Mouse (Mus musculus) MEL (cell line): ENCODE measurements around the gene Slc25a11. TPM values are rescaled to one million over a fixed set of nuclear protein-coding genes. Genes with fewer than 3 reads are reported as not detected.

Experiments used
- DNase-seq: peaks from one replicate; pipeline ENCODE4 v3.0.0; 2011; ENCODE audit warnings: low read depth, low spot score
- H3K27ac ChIP-seq: 2 replicates; pipeline ENCODE4 v1.5.1; 2012; ENCODE audit warnings: low read depth, mild to moderate bottlenecking, control low read depth, low read length, moderate library complexity; ENCODE audit not compliant: control insufficient read depth
- H3K27me3 ChIP-seq, 2 experiments: fragments of 150-350 bp in 1 of 2; sonication (generic) in 1 of 2; 2 replicates each; pipeline ENCODE4 v1.6.1; 2012; ENCODE audit warnings: low read length in 2 of 2, mild to moderate bottlenecking in 2 of 2, improper control_type of control experiment in 1 of 2, moderate library complexity in 1 of 2; ENCODE audit not compliant: insufficient read depth in 2 of 2, control insufficient read depth in 1 of 2
- H3K36me3 ChIP-seq, 2 experiments: 2 replicates each; pipeline ENCODE4 v1.6.1; 2012 to 2014; ENCODE audit warnings: low read length in 2 of 2, improper control_type of control experiment in 1 of 2, inconsistent platforms in 1 of 2, mild to moderate bottlenecking in 1 of 2; ENCODE audit not compliant: insufficient read depth in 2 of 2, control insufficient read depth in 1 of 2
- H3K4me1 ChIP-seq, 2 experiments: fragments of 150-350 bp in 1 of 2; sonication (generic) in 1 of 2; 2 replicates each; pipeline ENCODE4 v1.6.1; 2012; ENCODE audit warnings: low read length in 2 of 2, improper control_type of control experiment in 1 of 2, mild to moderate bottlenecking in 1 of 2; ENCODE audit not compliant: insufficient read depth in 2 of 2, control insufficient read depth in 1 of 2
- H3K4me3 ChIP-seq, 2 experiments: fragments of 150-350 bp in 1 of 2; sonication (generic) in 1 of 2; 2 replicates each; pipeline ENCODE4 v1.5.1; 2012; ENCODE audit warnings: low read depth in 2 of 2, low read length in 2 of 2, mild to moderate bottlenecking in 2 of 2, moderate library complexity in 2 of 2, control low read depth in 1 of 2, improper control_type of control experiment in 1 of 2; ENCODE audit not compliant: control insufficient read depth in 1 of 2, insufficient read depth in 1 of 2
- H3K79me2 ChIP-seq: 2 replicates; pipeline ENCODE4 v1.6.1; 2012; ENCODE audit warnings: mild to moderate bottlenecking, low read length, moderate library complexity; ENCODE audit not compliant: control insufficient read depth, poor library complexity, insufficient read depth
- H3K9ac ChIP-seq: 2 replicates; pipeline ENCODE4 v1.6.1; 2012; ENCODE audit warnings: low read depth, mild to moderate bottlenecking, control low read depth, low read length, moderate library complexity; ENCODE audit not compliant: control insufficient read depth, poor library complexity, severe bottlenecking
- H3K9me3 ChIP-seq: fragments of 150-350 bp; sonication (generic); replicated peaks from 2 replicates; pipeline ENCODE4 v1.6.1; 2012; ENCODE audit warnings: mild to moderate bottlenecking, low read length, improper control_type of control experiment, moderate library complexity; ENCODE audit not compliant: insufficient read depth
- BHLHE40 ChIP-seq: IDR thresholded peaks from 2 replicates; pipeline ENCODE4 v1.6.1; 2012; ENCODE audit warnings: low read depth, mild to moderate bottlenecking, inconsistent platforms, low read length, improper control_type of control experiment, borderline replicate concordance
- CHD1 ChIP-seq: IDR thresholded peaks from 2 replicates; pipeline ENCODE4 v1.6.1; 2012; ENCODE audit warnings: low read depth, mild to moderate bottlenecking, inconsistent platforms, low read length, improper control_type of control experiment
- CHD2 ChIP-seq: IDR thresholded peaks from 2 replicates; pipeline ENCODE4 v1.6.1; 2011; ENCODE audit warnings: low read length, improper control_type of control experiment
- CTCF ChIP-seq, 3 experiments: IDR thresholded peaks in 2 of 3; conservative IDR thresholded peaks in 1 of 3; 2 replicates each; pipeline ENCODE4 v1.5.1; 2011 to 2012; ENCODE audit warnings: low read length in 3 of 3, low read depth in 2 of 3, mild to moderate bottlenecking in 2 of 3, improper control_type of control experiment in 1 of 3, inconsistent platforms in 1 of 3, mixed read lengths in 1 of 3, moderate library complexity in 1 of 3; ENCODE audit not compliant: control insufficient read depth in 1 of 3, insufficient read depth in 1 of 3, poor library complexity in 1 of 3, severe bottlenecking in 1 of 3
- E2F4 ChIP-seq: IDR thresholded peaks from 2 replicates; pipeline ENCODE4 v1.6.1; 2011; ENCODE audit warnings: low read depth, low read length, improper control_type of control experiment, borderline replicate concordance
- EP300 ChIP-seq, 2 experiments: IDR thresholded peaks; 2 replicates each; pipeline ENCODE4 v1.6.1; 2011; ENCODE audit warnings: improper control_type of control experiment in 2 of 2, low read length in 2 of 2, low read depth in 1 of 2, mild to moderate bottlenecking in 1 of 2
- ETS1 ChIP-seq: IDR thresholded peaks from 2 replicates; pipeline ENCODE4 v1.6.1; 2012; ENCODE audit warnings: low read depth, mild to moderate bottlenecking, inconsistent platforms, low read length, improper control_type of control experiment, moderate library complexity
- GABPA ChIP-seq: IDR thresholded peaks from 2 replicates; pipeline ENCODE4 v1.6.1; 2012; ENCODE audit warnings: low read depth, mild to moderate bottlenecking, inconsistent platforms, low read length, improper control_type of control experiment, moderate library complexity
- GATA1 ChIP-seq: IDR thresholded peaks from 2 replicates; pipeline ENCODE4 v1.6.1; 2011; ENCODE audit warnings: low read depth, low read length, improper control_type of control experiment
- JUND ChIP-seq: IDR thresholded peaks from 2 replicates; pipeline ENCODE4 v1.6.1; 2011; ENCODE audit warnings: low read depth, mild to moderate bottlenecking, improper control_type of control experiment, low read length
- KAT2A ChIP-seq: conservative IDR thresholded peaks from 2 replicates; pipeline ENCODE4 v1.6.1; 2012; ENCODE audit warnings: low read depth, low read length, improper control_type of control experiment, inconsistent platforms
- MAFK ChIP-seq: IDR thresholded peaks from 2 replicates; pipeline ENCODE4 v1.6.1; 2011; ENCODE audit warnings: low read depth, mild to moderate bottlenecking, low read length, improper control_type of control experiment, borderline replicate concordance
- MAZ ChIP-seq: IDR thresholded peaks from 2 replicates; pipeline ENCODE4 v1.6.1; 2012; ENCODE audit warnings: low read depth, mild to moderate bottlenecking, inconsistent platforms, low read length, improper control_type of control experiment
- MEF2A ChIP-seq: IDR thresholded peaks from 2 replicates; pipeline ENCODE4 v1.6.1; 2014; ENCODE audit warnings: low read depth, mild to moderate bottlenecking, inconsistent platforms, low read length, improper control_type of control experiment; ENCODE audit not compliant: poor library complexity, insufficient replicate concordance, severe bottlenecking; ENCODE audit errors: extremely low read depth
- MXI1 ChIP-seq: IDR thresholded peaks from 2 replicates; pipeline ENCODE4 v1.6.1; 2011; ENCODE audit warnings: mild to moderate bottlenecking, low read depth, low read length, improper control_type of control experiment
- MYB ChIP-seq: IDR thresholded peaks from 2 replicates; pipeline ENCODE4 v1.6.1; 2011; ENCODE audit warnings: mild to moderate bottlenecking, low read depth, low read length, improper control_type of control experiment
- NELFE ChIP-seq: IDR thresholded peaks from 2 replicates; pipeline ENCODE4 v1.6.1; 2011; ENCODE audit warnings: low read depth, low read length, improper control_type of control experiment
- NRF1 ChIP-seq: IDR thresholded peaks from 2 replicates; pipeline ENCODE4 v1.6.1; 2014; ENCODE audit warnings: low read depth, mild to moderate bottlenecking, inconsistent platforms, low read length, improper control_type of control experiment, moderate library complexity; ENCODE audit not compliant: poor library complexity, insufficient read depth, severe bottlenecking
- POLR2AphosphoS2 ChIP-seq: IDR thresholded peaks from 2 replicates; pipeline ENCODE4 v1.6.1; 2011; ENCODE audit warnings: low read length, improper control_type of control experiment
- POLR2AphosphoS5 ChIP-seq: IDR thresholded peaks from 2 replicates; pipeline ENCODE4 v1.6.1; 2012; ENCODE audit warnings: low read depth, borderline replicate concordance, mild to moderate bottlenecking, inconsistent platforms, low read length, moderate library complexity, mixed read lengths
- RAD21 ChIP-seq: IDR thresholded peaks from 2 replicates; pipeline ENCODE4 v1.6.1; 2011; ENCODE audit warnings: mild to moderate bottlenecking, low read depth, low read length, improper control_type of control experiment
- RCOR1 ChIP-seq: IDR thresholded peaks from 2 replicates; pipeline ENCODE4 v1.6.1; 2012; ENCODE audit warnings: low read depth, mild to moderate bottlenecking, inconsistent platforms, low read length, improper control_type of control experiment
- SIN3A ChIP-seq: IDR thresholded peaks from 2 replicates; pipeline ENCODE4 v1.6.1; 2012; ENCODE audit warnings: low read length, improper control_type of control experiment, inconsistent platforms
- SMC3 ChIP-seq: IDR thresholded peaks from 2 replicates; pipeline ENCODE4 v1.6.1; 2011; ENCODE audit warnings: low read depth, low read length, improper control_type of control experiment
- TAL1 ChIP-seq: IDR thresholded peaks from 2 replicates; pipeline ENCODE4 v1.6.1; 2012; ENCODE audit warnings: mild to moderate bottlenecking, inconsistent platforms, low read length, moderate library complexity, mixed read lengths
- UBTF ChIP-seq: IDR thresholded peaks from 2 replicates; pipeline ENCODE4 v1.6.1; 2012; ENCODE audit warnings: low read depth, mild to moderate bottlenecking, inconsistent platforms, low read length, improper control_type of control experiment, moderate library complexity, borderline replicate concordance; ENCODE audit not compliant: insufficient read depth
- USF1 ChIP-seq: IDR thresholded peaks from 2 replicates; pipeline ENCODE4 v1.6.1; 2014; ENCODE audit warnings: low read depth, mild to moderate bottlenecking, inconsistent platforms, low read length, improper control_type of control experiment, moderate library complexity
- ZC3H11A ChIP-seq: IDR thresholded peaks from 2 replicates; pipeline ENCODE4 v1.6.1; 2012; ENCODE audit warnings: low read depth, mild to moderate bottlenecking, inconsistent platforms, low read length, improper control_type of control experiment
- ZKSCAN1 ChIP-seq: IDR thresholded peaks from 2 replicates; pipeline ENCODE4 v1.6.1; 2012; ENCODE audit warnings: low read depth, mild to moderate bottlenecking, inconsistent platforms, low read length, improper control_type of control experiment, moderate library complexity
- ZMIZ1 ChIP-seq: IDR thresholded peaks from 2 replicates; pipeline ENCODE4 v1.6.1; 2012; ENCODE audit warnings: low read depth, mild to moderate bottlenecking, inconsistent platforms, low read length, improper control_type of control experiment, moderate library complexity
- ZNF384 ChIP-seq: IDR thresholded peaks from 2 replicates; pipeline ENCODE4 v1.6.1; 2012; ENCODE audit warnings: low read depth, mild to moderate bottlenecking, inconsistent platforms, low read length, improper control_type of control experiment
- polyA plus RNA-seq, 2 experiments: library from polyadenylated mRNA; stranded (reverse) in 1 of 2; unstranded in 1 of 2; fragments of >175 nt in 1 of 2; fragments of >200 nt in 1 of 2; gene quantifications; 2 replicates each; pipeline versions ENCODE4 v1.2.1 to v1.2.4; 2012; ENCODE audit warnings: low replicate concordance in 2 of 2, low read depth in 1 of 2; ENCODE audit not compliant: insufficient read length in 2 of 2, insufficient read depth in 1 of 2, missing spikeins in 1 of 2
- total RNA-seq: library from RNA; depleted of rRNA; stranded (reverse); fragments of 300-350 nt; gene quantifications from 2 replicates; pipeline ENCODE4 v1.2.3, GENCODE M21; 2012

The Slc25a11 gene
- total and polyA plus RNA-seq, 3 experiments, result 96.3 to 145 (median 114) TPM

DNA sequence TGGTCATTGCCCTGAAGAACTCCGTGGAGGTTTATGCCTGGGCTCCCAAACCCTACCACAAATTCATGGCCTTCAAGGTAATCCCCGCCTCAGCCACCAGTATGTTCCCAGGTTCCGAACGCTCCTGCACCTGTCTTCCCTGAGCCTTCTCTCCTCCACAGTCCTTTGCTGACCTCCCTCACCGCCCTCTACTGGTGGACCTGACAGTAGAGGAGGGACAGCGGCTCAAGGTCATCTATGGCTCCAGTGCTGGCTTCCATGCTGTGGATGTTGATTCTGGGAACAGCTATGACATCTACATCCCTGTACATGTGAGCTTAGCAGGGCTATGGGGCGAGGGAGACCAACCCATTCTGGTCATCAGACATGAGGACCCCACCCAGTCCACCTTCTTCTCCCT is 34.8 kb downstream of the Slc25a11 start:
- Histone ChIP-seq H3K27me3 (no peaks in the 10 kb centered on the region), H3K4me1 (peaks cover 0 to 3% of the 10 kb centered on the region in 2 experiments; a peak in 1 of 4 replicates), H3K27ac (no peak overlapping the region), H3K79me2 (no peaks in the 10 kb centered on the region), H3K4me3 (no peak overlapping the region), H3K9me3 (no peaks in the 10 kb centered on the region), H3K36me3 (peaks cover 0 to 8% of the 10 kb centered on the region in 2 experiments; a peak in 2 of 4 replicates)
- DNase-seq, result no peak
- TF ChIP-seq CHD1 (no peak), POLR2AphosphoS5 (no peak), CTCF (IDR thresholded peaks at IDR 0.05 in 2 of 3, conservative IDR thresholded peaks at IDR 0.05 in 1 of 3; ENCODE audit: control insufficient read depth in 1 of 3, insufficient read depth in 1 of 3, low read depth in 2 of 3, low read length in 3 of 3, poor library complexity in 1 of 3, severe bottlenecking in 1 of 3) (peak in 2 of 3 experiments; percentile 22 to 34; a peak in 4 of 6 replicates)
- TF ChIP-seq, all 39 proteins: peak for 1
- H3K9ac ChIP-seq, result no peak overlapping the region

DNA sequence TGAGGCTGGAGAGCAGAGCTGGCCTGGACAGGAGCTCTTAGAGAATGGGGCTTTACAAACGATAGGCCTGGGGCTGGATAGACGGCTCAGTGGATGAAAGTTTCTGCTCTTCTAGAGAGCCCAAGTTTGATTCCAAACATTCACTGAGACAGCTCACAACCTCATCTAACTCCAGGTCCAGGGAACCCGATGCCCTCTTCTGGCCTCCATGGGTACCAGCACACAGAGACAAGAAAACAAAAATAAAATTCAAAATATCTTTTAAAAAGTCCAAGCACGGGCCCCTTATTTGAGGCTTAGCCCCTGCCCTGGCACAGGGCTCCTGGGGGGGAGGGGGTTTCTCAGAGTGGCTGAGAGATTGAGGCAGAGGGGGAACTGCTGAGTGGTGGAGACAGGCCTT is 36.5 kb downstream of the Slc25a11 start:
- peaks cover 0 to 3% of the 10 kb centered on the region in 2 experiments; a peak in 1 of 4 replicates for H3K4me1 ChIP-seq

More for the DNA sequence above, 36.5 kb downstream of the Slc25a11 start:
- no peak for TF ChIP-seq MEF2A
- no peak for TF ChIP-seq E2F4
- TF ChIP-seq CHD2, result no peak
- TF ChIP-seq EP300 (IDR thresholded peaks at IDR 0.05; ENCODE audit: low read depth in 1 of 2, low read length in 2 of 2), result no peak
- peak; percentile 13 to 49 (median 44); a peak in 4 of 6 replicates for TF ChIP-seq CTCF (IDR thresholded peaks at IDR 0.05 in 2 of 3, conservative IDR thresholded peaks at IDR 0.05 in 1 of 3; ENCODE audit: control insufficient read depth in 1 of 3, insufficient read depth in 1 of 3, low read depth in 2 of 3, low read length in 3 of 3, poor library complexity in 1 of 3, severe bottlenecking in 1 of 3)
- TF ChIP-seq RAD21, result peak; percentile 12
- no peak for TF ChIP-seq TAL1
- TF ChIP-seq MYB, result no peak
- no peak for TF ChIP-seq NRF1
- no peak for TF ChIP-seq NELFE
- no peak for TF ChIP-seq ZNF384
- 0 out of 2 replicates have a peak, but pooled peaks have one; percentile 6 for TF ChIP-seq ZC3H11A
- no peak for TF ChIP-seq POLR2AphosphoS2
- no peak for TF ChIP-seq GABPA
- TF ChIP-seq USF1, result no peak
- no peak for TF ChIP-seq RCOR1
- no peak for TF ChIP-seq MAZ
- TF ChIP-seq ETS1, result no peak
- TF ChIP-seq BHLHE40, result no peak
- no peak for TF ChIP-seq MXI1
- TF ChIP-seq JUND, result no peak
- TF ChIP-seq SIN3A, result no peak
- TF ChIP-seq SMC3, result peak; percentile 48
- no peak for TF ChIP-seq POLR2AphosphoS5
- no peak for TF ChIP-seq ZKSCAN1
- no peak for TF ChIP-seq MAFK
- no peak for TF ChIP-seq ZMIZ1
- TF ChIP-seq KAT2A, result no peak
- no peak for TF ChIP-seq GATA1
- TF ChIP-seq UBTF, result no peak
- TF ChIP-seq CHD1, result no peak
- H3K36me3 ChIP-seq, result peaks cover 0 to 8% of the 10 kb centered on the region in 2 experiments; a peak in 2 of 4 replicates
- H3K79me2 ChIP-seq, result no peaks in the 10 kb centered on the region
- H3K9me3 ChIP-seq, result no peaks in the 10 kb centered on the region
- H3K27ac ChIP-seq, result no peak overlapping the region
- DNase-seq, result no peak
- H3K27me3 ChIP-seq, result no peaks in the 10 kb centered on the region
- no peak overlapping the region for H3K9ac ChIP-seq
- no peak overlapping the region for H3K4me3 ChIP-seq
